Mouse (Mus musculus): ENCODE results near the gene Tpd52l2.

Gene Tpd52l2

GRCm38 (mm10) chr2:181496831-181497547 lies at the start of gene Tpd52l2:
Gene Tpd52l2 (plus strand): TSS chr2:181497142.
- peak; percentile 98 for DNase-seq (ENCODE audit: low read depth)

GRCm38 (mm10) chr2:181452181-181452580 lies 44.8 kb upstream of the Tpd52l2 start:
- DNase-seq (ENCODE audit: low read depth) = no peak

GRCm38 (mm10) chr2:181453274-181453673 lies 43.7 kb upstream of the Tpd52l2 start:
- DNase-seq (ENCODE audit: low read depth) = no peak

GRCm38 (mm10) chr2:181455899-181456298 lies 41.0 kb upstream of the Tpd52l2 start:
- DNase-seq (ENCODE audit: low read depth) = no peak

GRCm38 (mm10) chr2:181457831-181458230 lies 39.1 kb upstream of the Tpd52l2 start:
- no peak for DNase-seq (ENCODE audit: low read depth)

- DNase-seq (ENCODE audit: low read depth) = peak; percentile 35
Measured at GRCm38 (mm10) chr2:181458411-181459152, 38.4 kb upstream of the Tpd52l2 start.

DNA sequence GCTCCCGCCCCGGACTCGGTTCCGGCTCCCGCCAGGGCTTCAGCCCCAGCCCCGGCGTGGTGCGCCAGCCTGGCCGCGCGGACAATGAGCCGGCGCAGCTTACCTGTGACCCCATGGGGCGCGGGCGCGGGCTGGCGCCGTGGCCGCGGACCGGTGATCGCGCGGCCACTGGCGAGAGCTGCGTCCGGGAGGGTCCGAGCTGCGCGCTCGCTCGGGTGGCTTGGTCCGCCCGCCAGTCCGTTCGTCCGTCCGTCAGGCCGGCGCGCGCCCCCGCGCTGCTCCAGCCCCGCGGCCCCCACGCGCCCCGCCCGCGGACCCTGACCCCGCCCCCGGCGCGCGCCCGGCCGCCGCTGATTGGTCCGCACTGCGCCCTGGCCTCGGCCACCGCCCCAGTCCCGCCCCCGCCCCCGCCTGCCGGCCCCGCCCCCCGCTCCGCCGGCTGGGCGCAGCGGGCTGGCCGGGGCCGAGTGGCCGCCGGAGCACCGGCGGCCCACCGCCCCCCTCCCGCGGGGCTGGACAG lies 37.7 kb upstream of the Tpd52l2 start, which contains the start of gene Zbtb46:
Gene Zbtb46 (minus strand): TSS at position 274 of the 520 bp plus-strand sequence.
- peak; percentile 27 for DNase-seq (ENCODE audit: low read depth)

DNA sequence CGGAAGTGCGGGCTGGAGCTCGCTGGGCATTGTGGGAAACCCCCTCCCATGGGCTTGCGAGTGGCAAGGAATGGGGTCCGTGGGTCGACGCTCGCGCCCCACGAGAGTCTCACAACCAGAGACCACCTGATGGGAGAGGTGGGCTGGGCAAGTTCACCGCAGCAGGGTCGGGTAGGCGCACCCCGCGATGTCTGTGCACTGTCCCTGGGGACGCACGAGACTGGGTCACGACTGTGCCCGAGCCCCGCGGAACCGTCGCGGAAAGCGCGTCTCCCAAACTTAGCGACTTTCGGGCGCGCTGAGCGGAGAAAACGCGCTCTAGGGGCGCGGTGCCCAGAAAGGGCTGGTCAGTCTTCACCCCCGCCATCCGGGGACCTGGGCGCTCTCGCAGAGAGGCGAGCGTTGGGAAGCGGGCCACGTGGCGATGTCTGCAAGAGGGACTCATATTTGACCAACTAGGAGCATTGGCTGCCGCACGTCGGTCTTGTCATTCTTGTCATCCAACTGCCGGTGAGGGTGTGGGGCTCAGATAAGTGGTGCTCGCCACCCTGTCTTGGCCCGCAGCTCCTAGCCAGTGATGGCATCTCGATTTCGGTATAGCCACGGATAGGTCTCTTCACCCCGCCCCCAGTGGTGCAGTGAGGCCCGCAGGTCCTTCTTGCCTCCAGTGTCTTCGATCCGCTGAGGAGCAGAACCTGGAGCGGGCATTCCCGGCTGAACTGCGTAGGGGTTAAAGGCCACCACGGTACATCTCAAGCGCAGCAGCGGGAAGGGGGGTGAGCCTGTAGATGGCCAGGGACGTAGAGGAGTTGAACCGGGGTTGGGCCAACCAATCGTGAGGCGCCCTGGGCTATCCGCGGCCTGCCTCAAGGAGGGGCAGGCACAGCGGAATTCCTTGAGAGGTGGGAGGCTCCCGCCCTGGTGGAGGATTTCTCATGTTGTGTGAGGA lies 37.0 kb upstream of the Tpd52l2 start:
- peak; percentile 35 for DNase-seq (ENCODE audit: low read depth)

DNA sequence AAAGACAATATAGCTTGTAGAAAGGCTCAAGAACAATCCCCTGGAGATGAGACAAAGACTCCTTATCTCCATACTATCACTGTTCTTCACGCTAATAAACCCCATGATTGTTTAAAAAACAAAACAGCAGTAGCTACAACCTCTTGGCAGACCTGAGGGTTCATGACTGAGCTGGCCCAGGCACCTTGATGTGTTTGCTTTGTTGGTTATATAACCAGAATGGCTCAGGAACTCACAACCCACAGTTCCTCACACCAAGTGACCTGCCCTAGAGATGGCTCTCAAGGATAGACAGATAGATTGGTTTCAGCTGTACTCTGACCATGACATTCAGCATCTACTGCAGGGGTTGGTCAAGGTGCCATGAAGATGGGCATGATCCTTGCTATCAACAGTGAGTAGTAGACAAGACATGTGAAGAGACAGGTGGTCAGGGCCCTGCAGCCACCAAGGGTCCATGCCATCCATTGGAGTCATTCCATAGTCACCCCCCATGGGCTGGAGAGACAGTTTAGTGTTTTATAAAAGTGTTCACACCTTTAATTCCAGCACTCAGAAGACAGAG lies 35.3 kb upstream of the Tpd52l2 start:
- no peak for DNase-seq (ENCODE audit: low read depth)

DNA sequence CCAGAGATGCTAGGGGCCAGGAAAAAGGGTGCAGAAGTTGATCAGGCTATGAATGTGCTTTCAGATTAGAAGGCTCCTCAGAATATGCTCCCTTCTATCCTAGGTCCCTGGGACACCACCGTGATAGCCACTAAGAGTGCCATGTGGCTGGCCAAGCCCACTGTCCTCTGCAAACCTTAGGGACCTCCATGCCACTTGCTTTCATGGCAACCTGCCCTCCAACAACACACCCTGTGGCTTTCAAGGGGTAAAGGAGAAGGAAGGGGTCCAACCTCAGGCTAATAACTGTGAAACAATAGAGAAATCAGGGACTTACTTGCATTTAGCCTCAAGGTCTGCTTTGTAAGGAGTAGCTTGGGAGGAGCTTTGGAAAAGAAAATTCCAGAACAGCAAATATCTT lies 34.3 kb upstream of the Tpd52l2 start:
- DNase-seq (ENCODE audit: low read depth) = no peak

DNA sequence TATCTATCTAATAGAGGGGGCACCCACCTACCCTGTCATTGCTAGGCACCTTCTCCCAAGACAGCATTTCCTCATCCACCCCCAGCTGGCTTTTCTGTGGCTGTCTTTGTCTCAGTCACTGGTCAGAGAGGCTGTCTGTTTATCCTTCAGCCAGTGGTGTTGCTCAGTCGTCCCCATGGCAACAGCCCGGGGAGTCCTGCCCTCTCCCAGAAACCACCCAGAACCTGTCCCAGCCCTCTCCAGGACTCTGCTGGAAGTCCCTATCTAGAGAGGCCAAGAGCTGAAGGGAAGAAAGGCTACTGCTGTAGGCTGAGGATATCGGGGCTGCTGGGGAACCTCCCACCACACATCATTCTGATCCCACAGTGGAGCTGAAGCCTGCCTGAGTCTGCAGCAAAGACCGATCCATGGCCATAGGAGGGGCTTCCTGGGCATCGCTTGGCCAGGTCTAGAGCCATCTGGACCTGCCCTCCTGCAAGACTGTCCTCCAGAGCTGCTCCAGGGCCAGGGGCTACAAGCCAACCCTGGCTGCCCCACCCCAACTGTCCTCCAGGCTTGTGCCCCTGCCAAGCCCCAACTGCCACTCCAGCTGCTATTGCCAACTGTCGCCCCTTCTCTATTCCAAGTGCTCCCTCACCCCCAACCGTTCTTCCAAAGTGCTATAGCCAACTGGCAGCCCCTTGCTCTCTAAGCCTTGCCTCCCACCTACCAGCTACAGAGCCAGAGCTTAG lies 33.8 kb upstream of the Tpd52l2 start:
- DNase-seq (ENCODE audit: low read depth) = no peak

DNA sequence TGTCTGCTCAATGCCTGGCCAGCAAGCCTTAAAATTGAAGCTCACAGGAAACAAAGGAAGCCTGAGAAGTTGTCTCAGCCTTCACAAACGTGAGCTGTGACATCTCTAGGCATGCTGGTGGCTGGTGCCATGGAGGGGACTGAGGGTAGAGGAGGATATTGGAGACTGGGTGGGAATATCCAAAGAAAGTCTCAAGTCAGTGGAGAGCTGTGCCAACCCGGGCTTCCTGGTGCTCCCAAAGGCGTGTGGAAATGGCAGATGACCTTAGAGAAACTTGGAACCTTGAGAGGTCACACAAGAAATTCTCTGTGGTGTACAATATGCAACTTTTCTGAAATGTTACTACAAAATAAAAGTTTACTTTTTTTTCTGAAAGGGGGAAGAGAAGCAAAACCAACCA lies 31.5 kb upstream of the Tpd52l2 start:
- no peak for DNase-seq (ENCODE audit: low read depth)

DNA sequence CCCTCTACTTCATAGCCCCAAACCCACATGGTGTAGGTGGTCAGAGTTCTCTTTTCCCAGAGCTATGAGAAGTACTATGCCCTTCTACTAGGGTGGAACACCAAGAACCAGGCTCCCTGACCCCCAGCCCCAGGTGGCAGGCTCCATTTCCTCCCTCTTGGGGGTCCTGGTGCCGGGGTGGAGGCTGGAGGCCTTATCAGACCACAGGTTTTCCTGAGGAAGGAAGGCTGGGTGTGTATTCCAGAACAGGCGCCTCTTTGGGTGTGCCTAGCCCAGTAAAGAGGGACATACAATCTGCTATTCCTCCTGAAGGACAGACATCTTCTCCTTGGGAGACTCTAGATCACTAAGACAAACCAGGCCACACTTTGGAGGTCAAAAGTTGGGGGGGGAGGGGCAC lies 26.7 kb upstream of the Tpd52l2 start:
- no peak for DNase-seq (ENCODE audit: low read depth)

DNA sequence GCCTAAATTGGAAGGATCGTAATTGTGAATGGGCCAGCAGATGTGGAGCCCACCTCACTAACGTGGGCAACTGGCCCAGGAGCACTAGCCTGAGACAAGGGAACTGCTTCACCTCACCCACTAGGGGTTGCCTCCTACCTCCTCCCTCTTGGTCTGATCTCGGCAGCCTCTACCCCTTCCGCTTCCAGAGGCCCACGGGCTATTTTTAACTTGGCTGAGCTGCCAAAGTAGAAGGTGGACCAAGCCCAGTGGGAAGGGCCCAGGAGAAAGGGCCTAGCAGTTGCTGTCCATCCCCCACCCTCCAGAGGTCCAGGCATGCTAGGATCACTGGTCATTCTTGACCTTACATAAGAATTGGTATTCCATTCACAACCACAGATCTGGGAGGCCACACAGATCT lies 25.7 kb upstream of the Tpd52l2 start:
- DNase-seq (ENCODE audit: low read depth) = no peak

DNA sequence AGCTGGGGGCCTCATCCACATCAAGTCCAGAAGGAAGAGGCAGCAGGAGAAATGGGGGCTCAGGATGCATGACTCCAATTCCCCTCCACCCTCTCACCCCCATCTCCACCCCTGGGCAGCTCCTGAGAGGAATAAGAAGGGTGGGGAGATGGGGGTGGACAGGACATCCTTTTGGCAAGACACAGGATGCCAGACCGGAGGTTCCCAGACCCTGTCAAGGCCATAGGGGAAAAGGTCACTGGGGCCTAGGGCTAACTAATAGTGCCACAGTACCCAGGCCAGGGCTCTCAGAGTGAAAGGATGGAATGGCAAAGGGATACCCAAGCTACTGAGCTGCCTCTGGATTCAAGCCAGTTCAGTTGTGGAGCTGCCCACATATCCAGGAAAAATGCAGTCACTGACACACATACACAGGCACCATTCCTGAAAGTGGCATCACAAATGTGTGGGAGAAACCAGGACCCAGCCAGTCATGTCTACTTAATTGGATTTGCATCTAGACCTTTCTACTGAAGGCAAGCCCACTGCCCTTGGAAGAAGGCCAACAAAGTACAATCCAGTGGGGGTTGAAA lies 24.6 kb upstream of the Tpd52l2 start:
- DNase-seq (ENCODE audit: low read depth) = no peak

DNA sequence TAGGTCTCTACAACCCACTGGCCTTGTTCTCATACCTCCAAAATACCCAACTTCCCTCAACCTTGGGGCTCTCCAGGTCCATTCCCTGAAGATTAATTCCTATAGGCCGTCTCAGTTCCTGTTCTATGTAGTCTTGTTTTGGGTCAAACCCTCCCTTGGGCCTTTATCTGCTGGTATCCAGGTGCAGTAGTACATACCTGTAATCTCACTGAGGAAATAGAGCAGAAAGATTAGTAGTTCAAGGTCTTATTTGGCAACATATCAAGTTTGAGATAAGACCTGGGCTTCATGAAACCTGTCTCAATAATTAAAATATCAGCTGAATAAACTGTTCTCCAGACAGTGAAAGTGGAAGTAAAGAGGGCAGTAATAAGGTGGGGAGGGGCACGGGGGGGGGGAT lies 13.8 kb upstream of the Tpd52l2 start:
- no peak for DNase-seq (ENCODE audit: low read depth)

- peak; percentile 74 for DNase-seq (ENCODE audit: low read depth)
Measured at GRCm38 (mm10) chr2:181483562-181484318, 13.2 kb upstream of the Tpd52l2 start.

GRCm38 (mm10) chr2:181484456-181485233 lies 12.3 kb upstream of the Tpd52l2 start:
- DNase-seq (ENCODE audit: low read depth) = peak; percentile 16

- no peak for DNase-seq (ENCODE audit: low read depth)
Measured at GRCm38 (mm10) chr2:181485741-181486140, 11.2 kb upstream of the Tpd52l2 start.

All from naive thymus-derived CD4-positive, alpha-beta T cell, adult 2 months (primary cell).